Mouse (Mus musculus) kidney, adult 2 months (tissue): ENCODE measurements around the gene Calm2.

ENCODE experiments used
- CTCF ChIP-seq: fragments of 200-500 bp; conservative IDR thresholded peaks from 2 replicates; pipeline ENCODE4 v1.5.1; 2011; ENCODE audit warnings: low read depth, mild to moderate bottlenecking, control low read depth, low read length, moderate library complexity, mixed read lengths; ENCODE audit not compliant: insufficient read depth, insufficient read length
- POLR2A ChIP-seq: fragments of 200-500 bp; IDR thresholded peaks from one replicate; pipeline ENCODE4 v1.6.1; 2011; ENCODE audit warnings: low read depth, low read length, control low read depth

DNA sequence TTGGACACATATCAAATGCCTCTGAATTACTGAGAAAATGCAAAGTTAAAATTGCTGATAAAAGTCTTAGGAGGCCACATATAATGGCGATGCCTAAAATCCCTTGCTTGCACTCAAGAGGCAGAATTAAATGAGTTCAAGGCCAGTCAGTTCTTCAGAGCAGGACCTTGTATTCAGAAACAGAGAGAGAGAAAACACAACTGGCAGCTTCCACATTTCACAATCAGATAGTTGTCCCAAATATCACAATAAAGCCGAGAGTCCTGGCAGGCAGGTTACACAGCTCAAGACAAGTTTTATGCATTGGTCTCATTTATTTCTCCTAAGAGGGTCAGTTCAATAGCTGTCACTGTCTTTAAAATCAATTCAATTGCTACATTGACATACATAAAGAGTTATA, 5.2 kb downstream of the Calm2 start:
- TF ChIP-seq CTCF: no peak
- no peak for TF ChIP-seq POLR2A
